Mouse (Mus musculus) midbrain, embryonic 16.5 days (tissue): ENCODE measurements at regions not wholly inside any gene's neighbourhood (a gene's known extent, or its start where the extent isn't known, plus 50 kb on each side); places are given as distances from the start of the nearest gene placed in this dataset. TPM values are rescaled to one million over a fixed set of nuclear protein-coding genes. Genes with fewer than 3 reads are reported as not detected.

Source experiments
- ATAC-seq: fragments of 200-750 bp; cut with Nextera tagmentation; 2 replicates; pipeline ENCODE4 v1.8.0; 2017; ENCODE audit warnings: moderate TSS enrichment
- H3K27ac ChIP-seq: fragments of 300-500 bp; sonication (generic); 2 replicates; pipeline ENCODE4 v1.5.1; 2014; ENCODE audit warnings: mild to moderate bottlenecking, low read length, mixed read lengths
- H3K27me3 ChIP-seq: fragments of 300-500 bp; sonication (generic); 2 replicates; pipeline ENCODE4 v1.6.1; 2014; ENCODE audit warnings: low read depth, low read length, mixed read lengths; ENCODE audit not compliant: control insufficient read depth, insufficient read depth
- H3K36me3 ChIP-seq: fragments of 300-500 bp; sonication (generic); 2 replicates; pipeline ENCODE4 v1.6.1; 2014; ENCODE audit warnings: mild to moderate bottlenecking, low read length, moderate library complexity, mixed read lengths; ENCODE audit not compliant: control insufficient read depth, insufficient read depth
- H3K4me1 ChIP-seq: fragments of 300-500 bp; sonication (generic); 2 replicates; pipeline ENCODE4 v1.6.1; 2014; ENCODE audit warnings: mild to moderate bottlenecking, low read length, mixed read lengths; ENCODE audit not compliant: control insufficient read depth, insufficient read depth
- H3K4me2 ChIP-seq: fragments of 300-500 bp; sonication (generic); 2 replicates; pipeline ENCODE4 v1.6.1; 2014; ENCODE audit warnings: mild to moderate bottlenecking, low read length, mixed read lengths
- H3K4me3 ChIP-seq: fragments of 300-500 bp; sonication (generic); 2 replicates; pipeline ENCODE4 v1.5.1; 2014; ENCODE audit warnings: low read depth, mild to moderate bottlenecking, low read length, moderate library complexity, mixed read lengths
- H3K9ac ChIP-seq: fragments of 300-500 bp; sonication (generic); 2 replicates; pipeline ENCODE4 v1.6.1; 2014; ENCODE audit warnings: low read depth, low read length, mixed read lengths
- H3K9me3 ChIP-seq: fragments of 300-500 bp; sonication (generic); replicated peaks from 2 replicates; pipeline ENCODE4 v1.6.1; 2014; ENCODE audit warnings: mild to moderate bottlenecking, low read length, mixed read lengths; ENCODE audit not compliant: control insufficient read depth, poor library complexity, severe bottlenecking
- WGBS: fragments of 180-500 bp; shearing (Covaris S2); extraction: QIAGEN DNeasy Blood & Tissue Kit; methylation state at CpG from one replicate; pipeline ENCODE4 v1.1.7; 2014; 5-methylcytosine and 5-hydroxymethylcytosine counted together
- microRNA-seq: library from miRNA; unstranded; fragments of <30 nt; microRNA quantifications from one replicate; pipeline ENCODE4, GENCODE M21; 2017

DNA sequence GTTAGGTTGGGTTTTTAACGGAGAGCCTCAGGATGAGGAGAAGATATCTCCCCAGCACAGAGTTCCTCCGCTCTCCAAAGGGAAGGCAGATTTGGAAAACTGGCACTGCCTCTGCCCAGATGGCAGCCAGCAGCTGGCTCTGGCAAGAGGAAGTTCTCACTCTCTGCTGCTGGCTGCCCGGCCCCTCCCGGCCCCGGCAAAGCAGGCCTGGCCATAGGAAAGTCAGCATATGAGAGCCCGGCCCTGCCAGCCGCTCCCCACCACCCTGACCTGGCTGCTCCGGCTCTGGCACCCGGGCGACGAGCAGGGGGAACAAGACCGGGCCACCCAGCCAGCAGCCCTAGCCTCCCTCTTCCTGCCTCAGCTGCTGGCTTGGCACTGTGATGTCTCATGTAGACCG is 89.1 kb upstream of the Prox1 start:
- H3K4me2 ChIP-seq: no peak overlapping the region
- H3K36me3 ChIP-seq: no peaks in the 10 kb centered on the region
- H3K27ac ChIP-seq: no peak overlapping the region
- ATAC-seq: no peak
- H3K4me1 ChIP-seq: no peaks in the 10 kb centered on the region
- 88% methylated on average over 13 of the region's 13 CpGs for WGBS
- no peak overlapping the region for H3K9ac ChIP-seq
- no peaks in the 10 kb centered on the region; the same call in 1 of the 2 replicates for H3K27me3 ChIP-seq
- no peak overlapping the region for H3K4me3 ChIP-seq
- H3K9me3 ChIP-seq: no peaks in the 10 kb centered on the region

DNA sequence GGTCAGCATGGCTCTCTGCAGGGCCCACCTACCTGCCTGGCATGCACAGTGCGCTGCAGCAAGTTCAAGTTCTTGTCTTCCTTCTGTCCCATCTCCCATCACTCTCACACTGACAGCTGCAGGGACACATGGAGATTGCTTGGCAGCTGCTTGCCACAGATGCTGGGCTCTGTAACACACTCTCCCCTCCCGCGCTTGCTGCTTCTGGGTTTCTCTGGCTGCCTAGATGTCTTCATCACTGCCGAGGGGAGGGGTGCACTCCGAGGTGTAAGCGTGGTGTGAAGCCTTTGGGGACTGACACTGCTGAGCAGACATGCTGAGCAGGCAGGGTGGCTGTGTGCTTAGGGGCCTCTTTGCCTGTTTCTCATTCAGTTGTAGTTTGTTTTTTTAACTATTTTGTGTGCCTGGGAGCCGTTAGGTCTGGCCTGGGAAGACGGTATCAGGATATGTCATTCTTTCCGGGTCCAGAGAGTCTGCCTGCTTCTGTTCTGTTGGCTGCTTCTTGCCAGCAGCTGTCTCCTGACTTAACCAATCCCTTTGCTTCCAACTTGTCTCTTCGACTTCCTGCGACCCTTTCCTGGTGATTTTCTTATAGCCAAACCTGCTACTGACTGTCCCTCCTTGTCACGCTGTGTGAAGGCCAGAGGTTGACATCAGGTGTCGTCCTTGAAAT is 80.2 kb upstream of the Prox1 start:
- H3K4me2 ChIP-seq: no peak overlapping the region
- no peak overlapping the region for H3K9ac ChIP-seq
- no peaks in the 10 kb centered on the region for H3K9me3 ChIP-seq
- H3K4me3 ChIP-seq: no peak overlapping the region
- H3K27me3 ChIP-seq: no peaks in the 10 kb centered on the region
- H3K27ac ChIP-seq: no peak overlapping the region
- ATAC-seq: no peak
- no peaks in the 10 kb centered on the region for H3K36me3 ChIP-seq
- WGBS: 67% methylated on average over 13 of the region's 13 CpGs
- no peaks in the 10 kb centered on the region for H3K4me1 ChIP-seq

DNA sequence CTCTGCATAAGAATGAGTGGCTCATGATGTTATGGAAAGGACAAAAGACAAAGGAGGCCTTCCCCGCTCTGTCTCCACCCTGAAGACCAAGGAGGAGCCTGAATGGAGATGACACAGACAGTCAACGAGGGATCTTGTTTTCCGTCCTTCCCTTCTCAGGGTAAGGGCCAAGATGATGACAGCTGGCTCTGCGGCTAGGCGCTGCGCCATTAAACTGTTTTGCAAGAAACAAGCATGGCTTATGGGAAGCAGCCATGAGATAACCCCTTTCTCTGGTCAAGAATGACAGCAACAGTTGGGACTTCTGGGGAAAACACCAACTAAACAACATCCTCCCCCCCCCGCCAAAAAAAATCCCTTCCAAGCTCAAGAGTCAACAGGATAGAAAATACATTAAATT is 72.0 kb upstream of the Prox1 start:
- H3K9ac ChIP-seq: no peak overlapping the region
- H3K27me3 ChIP-seq: no peaks in the 10 kb centered on the region
- WGBS: 88% methylated on average over 7 of the region's 7 CpGs
- no peak overlapping the region for H3K4me2 ChIP-seq
- no peaks in the 10 kb centered on the region for H3K4me1 ChIP-seq
- no peak for ATAC-seq
- H3K27ac ChIP-seq: no peak overlapping the region
- no peaks in the 10 kb centered on the region for H3K36me3 ChIP-seq
- H3K4me3 ChIP-seq: no peak overlapping the region
- no peaks in the 10 kb centered on the region for H3K9me3 ChIP-seq

DNA sequence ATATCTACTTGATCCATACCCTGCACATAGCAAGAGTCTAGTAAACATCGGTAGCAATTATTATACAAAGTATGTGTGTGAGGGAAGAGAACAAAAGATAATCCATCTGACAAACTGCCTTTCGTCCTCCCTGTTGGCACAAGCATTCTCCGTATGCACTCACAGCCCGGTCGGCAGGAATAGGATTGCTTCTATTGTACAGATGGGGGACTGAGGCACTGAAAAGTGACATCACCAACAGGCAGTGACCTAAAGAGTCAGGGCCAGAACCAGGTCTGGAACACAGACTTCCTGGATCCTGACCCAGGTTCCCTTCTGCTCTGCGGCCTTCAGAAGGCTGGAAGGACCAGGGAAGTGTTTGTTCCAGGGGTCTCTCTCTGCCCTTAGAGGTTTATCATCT is 69.3 kb upstream of the Prox1 start:
- Histone ChIP-seq H3K4me1 (no peaks in the 10 kb centered on the region), H3K4me2 (no peak overlapping the region), H3K9me3 (no peaks in the 10 kb centered on the region), H3K36me3 (no peaks in the 10 kb centered on the region), H3K27ac (no peak overlapping the region), H3K27me3 (no peaks in the 10 kb centered on the region), H3K9ac (no peak overlapping the region), H3K4me3 (no peak overlapping the region)
- 58% methylated on average over 6 of the region's 6 CpGs for WGBS
- no peak for ATAC-seq

DNA sequence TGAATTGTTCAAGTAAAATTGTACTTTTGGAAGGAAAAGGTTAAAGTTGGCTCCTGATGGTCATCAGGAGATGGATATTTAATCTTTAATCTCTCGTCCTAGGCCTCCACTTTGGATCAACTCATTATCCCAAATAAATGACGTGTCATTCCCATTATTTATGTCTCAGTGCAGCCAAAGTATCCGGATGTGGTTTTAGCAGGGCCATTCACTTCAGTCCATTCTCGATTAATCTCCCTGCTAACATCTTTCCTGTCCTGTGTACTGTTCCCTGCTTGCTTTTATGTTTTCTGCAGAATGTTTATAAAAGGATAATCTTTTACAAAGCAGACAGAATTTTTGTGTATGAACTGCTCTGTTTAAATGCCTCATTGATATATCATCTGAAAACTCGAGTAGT is 60.4 kb upstream of the Prox1 start:
- H3K4me3 ChIP-seq: no peak overlapping the region
- H3K27me3 ChIP-seq: no peaks in the 10 kb centered on the region
- 52% methylated on average over 5 of the region's 5 CpGs for WGBS

DNA sequence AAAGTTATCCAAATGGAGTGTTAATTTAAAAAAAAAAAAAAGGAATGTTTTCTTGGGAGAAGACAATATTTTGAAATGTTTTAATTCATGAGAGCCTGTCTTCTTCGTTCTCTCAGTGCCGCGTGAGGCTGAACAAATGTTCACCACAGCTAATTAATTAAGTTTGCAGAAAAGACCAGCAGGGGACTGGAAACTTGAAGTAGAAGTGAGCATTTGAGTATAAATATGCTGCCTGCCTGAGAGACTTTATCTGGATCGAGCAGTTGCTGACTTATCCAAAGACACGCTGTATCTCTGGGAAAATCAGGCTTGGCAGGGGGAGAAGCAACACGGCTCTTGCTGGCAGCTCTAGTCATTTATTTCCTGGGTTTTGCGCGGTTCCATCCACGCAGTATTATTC is 49.9 kb upstream of the Prox1 start:
- Histone ChIP-seq H3K9ac (no peak overlapping the region), H3K36me3 (no peaks in the 10 kb centered on the region), H3K4me1 (no peaks in the 10 kb centered on the region), H3K27me3 (no peaks in the 10 kb centered on the region), H3K9me3 (peaks cover 8% of the 10 kb centered on the region; the same call in 1 of the 2 replicates), H3K27ac (no peak overlapping the region), H3K4me2 (no peak overlapping the region), H3K4me3 (no peak overlapping the region)
- no peak for ATAC-seq
- 51% methylated on average over 9 of the region's 9 CpGs for WGBS

More for the DNA sequence above, 60.4 kb upstream of the Prox1 start:
- no peak overlapping the region for H3K4me2 ChIP-seq
- H3K9ac ChIP-seq: no peak overlapping the region
- H3K4me1 ChIP-seq: no peaks in the 10 kb centered on the region
- H3K27ac ChIP-seq: no peak overlapping the region
- peaks cover 2% of the 10 kb centered on the region; the same call in 1 of the 2 replicates for H3K9me3 ChIP-seq
- no peaks in the 10 kb centered on the region for H3K36me3 ChIP-seq
- ATAC-seq: no peak

Small RNA genes in the stretch of these regions (microRNA-seq; reads per million reads assigned to microRNA genes)
- gene Gm47294: not detected
